Mouse (Mus musculus) bone marrow, adult 2 months (tissue): ENCODE data around the gene Catsper4.

Source experiments
- CTCF ChIP-seq: fragments of 200-500 bp; IDR thresholded peaks from 2 replicates; pipeline ENCODE4 v1.5.1; 2011; ENCODE audit warnings: low read length, control low read depth; ENCODE audit not compliant: control insufficient read depth, insufficient read depth
- POLR2A ChIP-seq: fragments of 200-500 bp; IDR thresholded peaks from 2 replicates; pipeline ENCODE4 v1.6.1; 2011; ENCODE audit warnings: low read depth, mild to moderate bottlenecking, control low read depth, low read length, borderline replicate concordance; ENCODE audit not compliant: control insufficient read depth

DNA sequence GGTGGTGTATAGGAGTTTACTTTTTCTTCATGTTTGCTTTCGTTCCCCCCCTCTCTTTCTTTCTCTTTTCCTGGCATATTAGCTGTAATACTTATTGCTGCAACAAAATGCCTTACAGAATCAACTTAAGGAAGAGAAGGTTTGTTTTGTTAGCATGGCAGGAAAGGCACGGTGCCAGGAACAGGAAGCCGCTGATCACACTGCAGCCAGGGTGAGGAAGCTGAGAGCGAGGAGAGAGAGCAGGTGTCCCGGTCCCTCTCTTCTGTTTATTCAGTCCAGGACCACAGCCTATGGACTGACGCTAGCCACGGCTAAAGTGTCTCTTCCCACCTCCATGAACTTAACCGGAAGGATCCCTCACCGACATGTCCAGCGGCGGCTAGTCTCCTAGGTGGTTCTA is 31.2 kb upstream of the Catsper4 start:
- TF ChIP-seq POLR2A (no peak), CTCF (no peak)
